Mouse (Mus musculus) bone marrow, adult 2 months (tissue): Measurements from ENCODE around the gene Sptan1.
"Not testable (repeated sequence)": the region's sequence is repeated elsewhere in the genome, so short reads cannot be mapped to it uniquely, and the experiment has no call there.

Source experiments
- CTCF ChIP-seq: fragments of 200-500 bp; IDR thresholded peaks from 2 replicates; pipeline ENCODE4 v1.5.1; 2011; ENCODE audit warnings: low read length, control low read depth; ENCODE audit not compliant: control insufficient read depth, insufficient read depth
- POLR2A ChIP-seq: fragments of 200-500 bp; IDR thresholded peaks from 2 replicates; pipeline ENCODE4 v1.6.1; 2011; ENCODE audit warnings: low read depth, mild to moderate bottlenecking, control low read depth, low read length, borderline replicate concordance; ENCODE audit not compliant: control insufficient read depth

GRCm38 (mm10) chr2:30055310-30055709 lies 90.0 kb downstream of the Sptan1 start:
- not testable (repeated sequence) for TF ChIP-seq POLR2A, CTCF
